Mouse (Mus musculus) thymus, postnatal 10 days (tissue): ENCODE measurements around the gene Cd48.
"Not testable (repeated sequence)": the region's sequence is repeated elsewhere in the genome, so short reads cannot be mapped to it uniquely, and the experiment has no call there.

Experiments used
- DNase-seq, 2 experiments: peaks; one replicate each; pipeline ENCODE4 v3.0.0; 2021; ENCODE audit warnings: low spot score in 2 of 2

Cd48 gene

DNA sequence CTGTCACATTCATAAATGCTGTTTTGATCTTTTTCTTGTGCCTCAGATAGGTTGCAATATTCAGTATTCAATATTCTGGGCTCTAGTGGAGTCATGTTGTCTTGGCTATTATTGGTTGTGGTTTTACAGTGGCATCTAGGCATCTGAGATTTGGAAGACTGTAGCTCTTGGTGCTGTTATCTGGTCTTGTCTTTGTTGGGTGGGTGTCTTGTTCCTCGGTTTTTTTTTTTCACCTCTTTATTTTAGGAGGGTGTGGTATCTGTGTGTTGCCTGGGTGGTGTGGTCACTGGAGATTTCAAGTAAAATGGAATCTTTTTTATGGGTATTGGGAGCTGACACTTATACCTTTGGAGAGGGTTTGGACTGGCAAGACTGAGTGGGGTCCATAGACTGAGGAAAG is 12.1 kb downstream of the Cd48 start:
- DNase-seq: no peak

DNA sequence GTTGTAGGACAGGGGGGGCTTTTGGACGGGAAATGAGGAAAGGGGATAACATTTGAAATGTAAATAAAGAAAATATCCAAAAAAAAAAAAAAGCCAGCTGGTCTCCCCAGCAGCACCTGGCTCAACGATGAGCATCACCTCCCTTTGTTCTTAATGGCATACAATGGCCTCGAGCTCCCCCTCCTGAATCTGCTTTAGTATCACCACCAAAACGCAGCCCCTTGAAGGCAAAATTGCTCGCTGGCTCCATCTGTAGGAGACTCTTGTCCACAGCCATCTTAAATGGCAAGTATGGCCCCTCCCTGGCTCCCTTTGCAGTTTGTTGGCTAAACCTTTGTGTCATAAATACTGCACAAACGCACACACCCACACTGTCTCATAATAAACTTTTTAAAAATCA is 17.2 kb downstream of the Cd48 start:
- peak; percentile 68 to 80 for DNase-seq

DNA sequence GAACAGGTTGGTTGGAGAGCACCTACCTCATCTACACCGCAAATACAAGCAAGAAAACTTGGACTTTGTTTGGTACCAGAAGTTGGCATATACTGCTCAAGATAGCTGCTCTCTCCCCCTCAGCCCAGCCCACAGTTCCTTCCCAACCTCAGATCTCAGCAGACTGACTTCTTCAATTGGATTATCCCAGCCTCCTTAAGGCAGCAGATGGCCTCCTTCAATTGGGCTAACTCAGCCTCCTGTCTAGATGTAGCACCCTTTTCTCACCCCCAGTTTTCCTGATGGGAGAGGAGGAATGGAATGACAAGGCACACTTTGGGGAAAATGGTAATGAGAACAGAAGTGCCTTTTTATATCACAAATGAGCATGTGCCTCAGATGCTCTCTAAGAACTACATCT is 31.9 kb downstream of the Cd48 start:
- not testable (repeated sequence) for DNase-seq

DNA sequence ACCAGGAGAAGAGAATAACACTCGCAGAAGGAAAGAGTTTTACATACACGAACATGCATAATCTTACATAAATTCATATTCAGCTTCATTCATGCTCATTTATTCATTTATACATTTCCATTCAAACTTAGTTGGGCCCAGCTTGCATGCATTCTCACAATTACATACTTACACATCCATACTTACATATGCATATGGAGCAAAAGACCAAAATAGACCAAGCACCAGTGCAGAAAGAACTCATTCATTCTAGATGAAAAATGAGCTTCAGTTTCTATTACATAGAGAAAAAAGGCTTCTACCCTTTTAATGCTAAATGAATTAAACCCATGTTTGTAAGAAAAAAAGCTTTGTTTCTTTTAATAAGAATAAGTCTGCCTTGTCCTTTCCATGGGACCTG is 33.6 kb downstream of the Cd48 start:
- no peak for DNase-seq

DNA sequence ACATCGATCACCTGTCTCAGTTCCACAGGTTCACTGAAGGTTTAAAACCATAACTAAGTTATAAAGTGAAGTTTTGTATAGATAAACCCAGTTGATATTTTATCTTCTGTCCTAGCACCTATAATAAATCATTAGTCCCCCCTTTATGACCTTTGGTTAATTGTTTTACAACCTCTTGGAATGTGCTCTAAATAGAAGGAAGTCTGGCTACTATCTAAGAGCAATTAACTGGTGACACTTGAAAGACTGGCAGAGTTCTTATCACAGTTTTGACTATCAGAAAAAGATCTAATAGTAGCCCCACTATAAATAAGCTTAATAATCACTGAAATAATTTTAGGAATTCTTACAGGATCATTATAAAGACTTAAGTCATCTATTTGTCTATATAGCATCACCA is 34.4 kb downstream of the Cd48 start:
- DNase-seq: no peak

DNA sequence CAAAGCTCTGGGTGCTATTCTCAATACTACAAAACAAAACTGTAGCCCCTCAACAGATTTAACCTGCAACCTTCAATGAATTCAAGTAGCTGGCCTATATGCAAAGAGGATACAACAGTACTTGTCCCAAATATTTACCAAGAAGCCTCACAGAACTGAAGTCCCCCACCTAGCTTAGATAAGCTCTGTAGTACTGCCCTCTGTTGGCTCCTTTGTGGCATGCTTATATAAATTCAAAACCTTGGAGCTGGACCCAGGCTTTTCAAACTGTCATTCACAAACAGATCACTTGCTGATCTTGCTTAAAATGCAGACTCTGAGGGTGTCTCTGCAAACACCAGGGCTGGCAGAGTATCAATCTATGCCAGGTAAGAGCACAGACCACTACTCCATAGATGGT is 49.4 kb downstream of the Cd48 start:
- no peak for DNase-seq

DNA sequence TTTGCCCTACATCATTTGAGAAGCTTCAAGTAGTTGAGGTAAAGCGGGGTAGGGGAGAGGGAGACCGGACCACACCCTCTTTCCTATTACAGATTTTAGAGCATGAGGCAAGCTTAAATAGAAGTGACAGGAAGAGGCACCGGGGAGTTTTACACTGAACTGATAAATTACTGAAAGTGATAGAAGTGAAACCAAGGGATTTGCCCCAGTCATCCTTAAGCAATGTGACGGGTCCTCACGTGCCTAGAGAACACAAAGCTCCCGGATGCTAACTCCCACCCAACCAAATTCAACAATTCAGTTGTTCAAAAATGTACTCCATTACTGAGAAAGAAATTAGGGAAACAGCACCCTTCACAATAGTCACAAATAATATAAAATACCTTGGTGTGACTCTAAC is 53.1 kb downstream of the Cd48 start:
- no peak for DNase-seq

DNA sequence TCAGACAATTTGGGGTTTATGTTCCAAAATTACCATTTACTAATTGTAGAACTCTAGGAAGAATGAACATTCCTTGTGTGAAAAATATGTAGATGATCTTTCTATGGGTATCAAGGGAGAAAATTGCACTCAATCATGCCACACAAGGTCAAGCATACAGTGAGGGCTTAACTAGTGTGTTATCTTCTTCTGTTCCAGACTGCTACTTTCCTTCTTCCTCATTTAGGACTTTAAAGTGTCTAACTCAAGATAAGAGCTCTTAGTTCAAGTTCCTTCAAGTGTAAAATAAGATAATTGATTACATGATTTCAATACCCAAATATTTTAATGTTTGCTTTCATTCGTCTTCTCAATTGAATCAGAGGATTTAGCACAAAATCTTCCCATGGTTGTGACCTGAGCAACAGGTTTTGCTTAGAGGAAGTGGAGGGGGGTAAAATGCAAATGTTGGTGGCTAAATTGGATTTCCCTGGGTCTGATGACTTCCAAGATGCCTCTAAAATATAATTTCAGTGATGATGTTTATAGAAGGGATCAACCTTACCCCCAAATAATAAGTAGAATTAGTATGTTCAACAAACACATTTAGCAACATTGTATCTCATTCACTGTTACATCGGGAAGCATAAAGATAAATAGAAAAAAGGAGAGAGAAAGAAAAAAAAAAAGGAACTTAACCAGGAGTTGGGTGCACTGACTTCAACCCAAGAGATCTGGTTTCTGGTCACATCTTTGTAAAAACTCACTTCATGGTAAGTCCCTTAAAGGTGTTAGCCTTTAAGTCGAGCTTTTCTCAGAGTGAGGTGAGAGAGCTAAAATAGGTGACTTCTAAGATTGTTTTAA is 66.5 kb downstream of the Cd48 start:
- no peak for DNase-seq
